Mouse (Mus musculus) midbrain, embryonic 13.5 days (tissue): ENCODE data around the gene Olfr749. TPM values are rescaled to one million over a fixed set of nuclear protein-coding genes. Genes with fewer than 3 reads are reported as not detected.

Source experiments
- ATAC-seq: fragments of 200-750 bp; cut with Nextera tagmentation; 2 replicates; pipeline ENCODE4 v1.8.0; 2017; ENCODE audit warnings: mild to moderate bottlenecking, moderate TSS enrichment, moderate library complexity
- H3K27ac ChIP-seq: fragments of 300-500 bp; sonication (generic); 2 replicates; pipeline ENCODE4 v1.5.1; 2015; ENCODE audit warnings: inconsistent platforms, mild to moderate bottlenecking, moderate library complexity
- H3K27me3 ChIP-seq: fragments of 300-500 bp; sonication (generic); 2 replicates; pipeline ENCODE4 v1.6.1; 2015; ENCODE audit warnings: mild to moderate bottlenecking, inconsistent platforms
- H3K36me3 ChIP-seq: fragments of 300-500 bp; sonication (generic); 2 replicates; pipeline ENCODE4 v1.6.1; 2015; ENCODE audit warnings: mild to moderate bottlenecking, inconsistent platforms
- H3K4me1 ChIP-seq: fragments of 300-500 bp; sonication (generic); replicated peaks from 2 replicates; pipeline ENCODE4 v1.6.1; 2015; ENCODE audit warnings: inconsistent platforms
- H3K4me2 ChIP-seq: fragments of 300-500 bp; sonication (generic); replicated peaks from 2 replicates; pipeline ENCODE4 v1.6.1; 2015; ENCODE audit warnings: moderate library complexity, mild to moderate bottlenecking, inconsistent platforms
- H3K4me3 ChIP-seq: fragments of 300-500 bp; sonication (generic); replicated peaks from 2 replicates; pipeline ENCODE4 v1.5.1; 2015; ENCODE audit warnings: mild to moderate bottlenecking, inconsistent platforms
- H3K9ac ChIP-seq: fragments of 300-500 bp; sonication (generic); replicated peaks from 2 replicates; pipeline ENCODE4 v1.6.1; 2015; ENCODE audit warnings: mild to moderate bottlenecking, inconsistent platforms
- H3K9me3 ChIP-seq: fragments of 300-500 bp; sonication (generic); 2 replicates; pipeline ENCODE4 v1.6.1; 2016; ENCODE audit warnings: mild to moderate bottlenecking, inconsistent platforms
- WGBS: fragments of 180-500 bp; shearing (Covaris S2); methylation state at CpG from one replicate; pipeline ENCODE4 v1.1.7; 2015; 5-methylcytosine and 5-hydroxymethylcytosine counted together
- polyA plus RNA-seq: library from polyadenylated mRNA; unstranded; fragments of >200 nt; fragmentation: Nextera tagmentation; extraction: Ambion mirVana; gene quantifications from 2 replicates; pipeline ENCODE4 v1.2.1, GENCODE M21; 2015

Gene Olfr749
- polyA plus RNA-seq, 1 experiment from 2014 or later: not detected

DNA sequence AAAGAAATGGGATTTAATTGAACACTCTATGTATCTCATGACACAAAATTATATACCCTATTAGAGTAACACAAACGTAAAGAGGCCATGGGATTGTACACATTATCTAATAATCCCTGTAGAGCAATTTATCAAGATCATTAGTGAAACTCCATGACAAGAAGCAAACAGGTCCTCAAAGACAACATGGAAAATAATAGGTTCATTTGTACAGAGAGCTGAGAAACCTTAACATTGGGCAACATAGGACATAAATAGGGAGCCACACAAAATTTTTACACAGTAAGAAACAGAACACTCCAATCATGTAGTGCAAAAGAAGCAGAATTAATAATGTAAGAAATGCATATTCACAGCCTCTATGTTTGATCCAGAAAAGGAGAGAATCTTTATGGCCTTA is 37.8 kb downstream of the Olfr749 start, which contains the start of gene Olfr748:
TSS of gene Olfr748 (plus strand) at position 301 of the 400 bp plus-strand sequence.
- H3K9me3 ChIP-seq: no peaks in the 10 kb centered on the region
- H3K9ac ChIP-seq: no peak within 1 kb of the TSS
- no peak for ATAC-seq
- H3K27me3 ChIP-seq: no peaks in the 10 kb centered on the region
- 65% methylated on average over 1 of the region's 1 CpGs for WGBS
- no peaks in the 10 kb centered on the region for H3K4me1 ChIP-seq
- no peak within 1 kb of the TSS for H3K4me3 ChIP-seq
- no peak within 1 kb of the TSS for H3K27ac ChIP-seq
- no peak within 1 kb of the TSS for H3K4me2 ChIP-seq
- no peaks in the 10 kb centered on the region for H3K36me3 ChIP-seq

DNA sequence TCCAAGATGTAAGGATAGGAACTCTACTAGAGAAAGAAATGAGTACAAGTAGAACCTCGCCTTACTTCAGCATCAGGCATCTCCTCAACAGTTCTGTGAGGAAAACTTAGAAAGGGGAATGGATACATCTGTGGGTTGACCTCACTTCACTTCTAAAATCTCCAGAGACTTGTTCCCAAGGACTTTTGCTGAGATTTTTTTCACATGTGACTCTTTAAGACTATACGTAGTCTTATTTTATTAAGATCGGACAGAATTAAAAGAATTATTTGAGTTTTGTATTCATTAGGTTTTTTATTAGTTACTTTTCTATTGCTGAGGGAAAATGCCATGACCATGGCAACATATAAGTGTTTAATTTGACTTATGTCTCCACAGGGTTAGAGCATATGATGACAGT is 51.8 kb downstream of the Olfr749 start, which contains the start of gene Olfr747:
TSS of gene Olfr747 (minus strand) at position 101 of the 400 bp plus-strand sequence.
- Histone ChIP-seq H3K4me2 (no peak within 1 kb of the TSS), H3K9ac (no peak within 1 kb of the TSS), H3K27me3 (no peaks in the 10 kb centered on the region), H3K4me3 (no peak within 1 kb of the TSS), H3K36me3 (no peaks in the 10 kb centered on the region), H3K27ac (no peak within 1 kb of the TSS), H3K4me1 (no peaks in the 10 kb centered on the region), H3K9me3 (no peaks in the 10 kb centered on the region)
- no peak for ATAC-seq
- WGBS: 90% methylated on average over 3 of the region's 3 CpGs

Other genes with a start within 250 kb of the Olfr749 start
- not detected in 2 replicates for gene Olfr742, start 241.5 kb downstream of the Olfr749 start, polyA plus RNA-seq
- not detected in 2 replicates for gene Olfr743, start 223.3 kb downstream of the Olfr749 start, polyA plus RNA-seq
- not detected in 2 replicates for gene Olfr744, start 130.2 kb downstream of the Olfr749 start, polyA plus RNA-seq
- gene Olfr745, start 105.7 kb downstream of the Olfr749 start, polyA plus RNA-seq: not detected in 2 replicates
- not detected in 2 replicates for gene Olfr746, start 98.0 kb downstream of the Olfr749 start, polyA plus RNA-seq
- gene Olfr747, start 51.9 kb downstream of the Olfr749 start, polyA plus RNA-seq: not detected in 2 replicates
- not detected in 2 replicates for gene Olfr748, start 37.7 kb downstream of the Olfr749 start, polyA plus RNA-seq
- gene Ttc5, start 40.4 kb upstream of the Olfr749 start, polyA plus RNA-seq: 130 and 136 TPM in 2 replicates
- 0.11 TPM in 1 of 2 replicates, not detected in the other for gene Ccnb1ip1, start 62.6 kb upstream of the Olfr749 start, polyA plus RNA-seq
- gene Parp2, start 62.7 kb upstream of the Olfr749 start, polyA plus RNA-seq: 48.4 and 50.6 TPM in 2 replicates
- 2.7 and 4.5 TPM in 2 replicates for gene Tep1, start 125.5 kb upstream of the Olfr749 start, polyA plus RNA-seq
- gene Klhl33, start 152.4 kb upstream of the Olfr749 start, polyA plus RNA-seq: 0.52 and 0.65 TPM in 2 replicates
- gene Osgep, start 179.8 kb upstream of the Olfr749 start, polyA plus RNA-seq: 127 and 130 TPM in 2 replicates
- 279 and 280 TPM in 2 replicates for gene Apex1, start 179.9 kb upstream of the Olfr749 start, polyA plus RNA-seq
- 78.9 and 85.3 TPM in 2 replicates for gene Pip4p1, start 185.8 kb upstream of the Olfr749 start, polyA plus RNA-seq
- gene Pnp, start 186.0 kb upstream of the Olfr749 start, polyA plus RNA-seq: 29.1 and 31.1 TPM in 2 replicates
- not detected in 2 replicates for gene Gm49342, start 199.4 kb upstream of the Olfr749 start, polyA plus RNA-seq
- 0.23 and 0.55 TPM in 2 replicates for gene Pnp2, start 210.9 kb upstream of the Olfr749 start, polyA plus RNA-seq